Mouse (Mus musculus) lung, adult 2 months (tissue): ENCODE data around the gene Hspa5.

Experiments
- CTCF ChIP-seq: fragments of 200-500 bp; IDR thresholded peaks from 2 replicates; pipeline ENCODE4 v1.5.1; 2011; ENCODE audit warnings: mild to moderate bottlenecking, low read length, control low read depth; ENCODE audit not compliant: insufficient read depth
- POLR2A ChIP-seq: fragments of 200-500 bp; IDR thresholded peaks from 2 replicates; pipeline ENCODE4 v1.6.1; 2011; ENCODE audit warnings: low read depth, mild to moderate bottlenecking, control low read depth, low read length, borderline replicate concordance; ENCODE audit errors: extremely low read depth

- TF ChIP-seq POLR2A (no peak), CTCF (no peak)
Observed at GRCm38 (mm10) chr2:34750245-34750644, 21.5 kb upstream of the Hspa5 start.
